Mouse (Mus musculus) C2C12 (cell line): ENCODE results near the gene Srarp. TPM values are rescaled to one million over a fixed set of nuclear protein-coding genes. Genes with fewer than 3 reads are reported as not detected.
A peak's percentile ranks its signal among the peaks of the same experiment; 100 is the strongest.

Source experiments
- H3K27me3 ChIP-seq: one replicate; pipeline ENCODE4 v1.6.1; 2011; ENCODE audit not compliant: control insufficient read depth, insufficient read depth, insufficient read length
- H3K36me3 ChIP-seq: one replicate; pipeline ENCODE4 v1.6.1; 2011; ENCODE audit not compliant: control insufficient read depth, insufficient read depth
- H3K4me3 ChIP-seq: one replicate; pipeline ENCODE4 v1.5.1; 2011; ENCODE audit warnings: mild to moderate bottlenecking, control low read depth; ENCODE audit not compliant: poor library complexity, insufficient read depth, severe bottlenecking
- H3K79me2 ChIP-seq: one replicate; pipeline ENCODE4 v1.6.1; 2011; ENCODE audit not compliant: control insufficient read depth, insufficient read depth
- H3K79me3 ChIP-seq: one replicate; pipeline ENCODE4 v1.6.1; 2011; ENCODE audit warnings: low read depth, control low read depth
- H3ac ChIP-seq: one replicate; pipeline ENCODE3; 2011; ENCODE audit warnings: low read depth; ENCODE audit not compliant: control insufficient read depth, insufficient read length
- CEBPB ChIP-seq: IDR thresholded peaks from one replicate; pipeline ENCODE4 v1.6.1; 2011; ENCODE audit warnings: low read depth, mild to moderate bottlenecking, control low read depth, moderate library complexity
- CTCF ChIP-seq: IDR thresholded peaks from one replicate; pipeline ENCODE4 v1.5.1; 2011; ENCODE audit not compliant: control insufficient read depth, insufficient read depth, insufficient read length
- FOSL1 ChIP-seq: IDR thresholded peaks from one replicate; pipeline ENCODE4 v1.8.0; 2011; ENCODE audit warnings: mild to moderate bottlenecking, low read length; ENCODE audit not compliant: poor library complexity, insufficient read depth, severe bottlenecking
- MAX ChIP-seq: IDR thresholded peaks from one replicate; pipeline ENCODE4 v1.6.1; 2011; ENCODE audit warnings: mild to moderate bottlenecking, control low read depth
- MYOD1 ChIP-seq: IDR thresholded peaks from one replicate; pipeline ENCODE4 v1.6.1; 2011; ENCODE audit warnings: low read depth; ENCODE audit not compliant: control insufficient read depth, insufficient read length
- MYOG ChIP-seq: IDR thresholded peaks from one replicate; pipeline ENCODE4 v1.6.1; 2011; ENCODE audit not compliant: control insufficient read depth, insufficient read length; ENCODE audit errors: extremely low read depth
- USF1 ChIP-seq: IDR thresholded peaks from one replicate; pipeline ENCODE4 v1.6.1; 2011; ENCODE audit warnings: low read depth, mild to moderate bottlenecking, control low read depth, moderate library complexity
- polyA plus RNA-seq: library from polyadenylated mRNA; unstranded; fragments of >200 nt; fragmentation: generic; extraction: Trizol; gene quantifications from one replicate; pipeline ENCODE4 v1.2.1, GENCODE M21; 2012; ENCODE audit warnings: missing spikeins

Srarp gene
- polyA plus RNA-seq, 1 experiment = not detected

DNA sequence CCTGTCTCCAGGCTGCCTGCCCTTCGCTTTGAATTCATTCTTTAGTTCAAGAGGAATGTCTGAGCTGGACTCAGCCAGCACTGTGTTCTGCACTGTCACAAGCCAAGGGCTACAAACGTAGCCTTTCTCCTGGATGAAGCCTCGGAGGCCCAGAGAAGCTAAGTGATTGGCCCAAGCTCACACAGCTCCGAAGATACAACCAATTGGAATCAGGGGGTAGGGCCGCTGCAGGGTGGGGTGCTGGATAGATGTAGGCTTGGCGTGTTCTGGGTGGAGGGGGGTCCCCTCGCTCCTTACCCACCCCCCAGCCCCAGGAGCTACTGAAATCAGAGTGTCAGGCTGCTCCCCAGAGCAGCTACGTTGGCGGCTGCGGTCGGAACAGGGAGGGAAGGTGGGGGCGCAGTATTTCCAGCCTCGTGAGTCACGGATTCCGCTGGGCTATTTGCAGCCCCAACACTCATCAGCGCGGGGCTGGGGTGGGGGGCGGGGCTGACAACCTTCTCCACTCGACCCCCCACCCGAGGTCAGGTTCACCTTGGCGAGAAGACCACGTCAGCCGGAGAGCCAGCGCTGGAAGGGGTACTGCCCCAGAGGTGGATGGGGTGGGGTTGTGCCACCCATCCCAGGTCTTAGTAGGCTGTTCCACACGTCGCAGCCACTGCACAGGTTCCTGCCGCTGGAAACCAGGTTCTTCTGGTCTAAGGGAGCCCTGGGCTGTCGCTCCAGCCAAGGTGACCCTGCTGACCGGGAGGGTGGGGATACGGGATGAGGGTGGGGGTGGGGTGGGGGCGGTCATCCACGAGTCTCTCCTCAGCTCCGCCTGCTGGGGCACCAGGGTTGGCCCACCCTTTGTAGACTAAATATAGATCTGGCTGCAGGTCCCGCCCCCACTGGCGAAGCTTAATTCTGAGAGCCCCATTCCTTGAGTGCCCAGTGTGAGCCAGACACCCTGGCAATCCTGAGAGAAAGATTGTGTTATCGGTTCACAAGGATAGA, 10.1 kb downstream of the Srarp start:
- Histone ChIP-seq H3K79me2 (no peaks in the 10 kb centered on the region), H3K79me3 (no peaks in the 10 kb centered on the region), H3K36me3 (no peaks in the 10 kb centered on the region), H3ac (peak overlapping the region; percentile 63), H3K27me3 (no peaks in the 10 kb centered on the region), H3K4me3 (peak overlapping the region; percentile 26)
- TF ChIP-seq MAX (no peak), CEBPB (no peak), MYOG (no peak), FOSL1 (peak; percentile 8), USF1 (no peak), CTCF (no peak), MYOD1 (no peak)

DNA sequence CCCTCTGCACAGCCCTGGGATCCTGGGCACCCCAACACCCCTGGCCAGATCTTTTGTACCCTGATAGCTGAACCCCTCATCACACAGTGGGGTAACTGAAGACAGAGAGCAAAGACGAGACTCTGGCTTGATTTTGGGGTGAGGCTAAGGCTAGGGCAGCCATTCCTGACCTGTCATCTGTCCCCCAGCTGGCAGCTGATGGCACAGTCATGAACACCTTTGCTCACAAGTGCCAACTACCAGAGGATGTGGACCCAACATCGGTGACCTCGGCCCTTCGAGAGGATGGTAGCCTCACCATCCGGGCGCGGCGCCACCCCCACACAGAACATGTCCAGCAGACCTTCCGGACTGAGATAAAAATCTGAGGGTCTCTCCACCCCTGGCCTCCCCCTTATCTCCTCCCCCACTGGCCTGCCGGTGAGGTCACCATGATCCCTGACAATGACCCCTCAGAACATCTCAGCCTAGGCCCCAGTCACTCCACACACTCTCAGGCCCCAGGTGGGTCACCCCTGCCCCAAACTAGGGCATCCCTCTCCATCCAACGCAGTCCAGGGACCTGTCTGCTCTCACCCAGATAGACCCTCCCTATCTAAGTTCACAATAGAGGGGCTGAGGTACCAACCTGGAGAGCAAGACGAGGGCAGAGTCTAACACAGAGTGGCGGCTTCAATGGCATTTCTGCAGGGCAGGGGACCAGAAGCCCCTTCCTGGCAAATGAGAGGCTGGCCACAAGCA, 12.0 kb downstream of the Srarp start:
- H3ac ChIP-seq = no peak overlapping the region

DNA sequence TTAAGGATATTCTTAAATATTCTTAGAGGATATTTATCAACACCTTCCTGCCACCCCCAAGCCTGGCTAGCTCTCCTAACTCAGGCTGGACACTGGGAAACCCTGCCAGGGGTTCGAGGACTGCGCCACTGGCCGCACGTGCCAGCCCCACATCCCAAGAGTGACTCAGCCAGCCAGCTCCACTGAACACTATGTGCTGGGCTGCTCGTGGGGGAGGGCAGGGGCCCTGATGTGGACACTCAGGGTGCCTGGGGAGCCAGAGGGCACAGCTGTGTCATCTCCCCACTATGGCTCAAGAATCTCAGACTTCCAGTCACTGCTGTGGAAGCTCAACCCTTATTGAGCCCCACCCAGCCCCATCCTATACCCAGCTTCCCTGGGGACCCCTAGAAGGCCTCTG, 12.6 kb downstream of the Srarp start:
- H3K27me3 ChIP-seq = no peaks in the 10 kb centered on the region
- H3ac ChIP-seq = no peak overlapping the region
- peak; percentile 56 for TF ChIP-seq MYOD1
- no peak for TF ChIP-seq CEBPB
- peak; percentile 17 for TF ChIP-seq FOSL1
- TF ChIP-seq MYOG = no peak
- peak; percentile 27 for TF ChIP-seq USF1
- peak; percentile 86 for TF ChIP-seq MAX
- TF ChIP-seq CTCF = no peak
- H3K4me3 ChIP-seq = no peak overlapping the region
- no peaks in the 10 kb centered on the region for H3K79me2 ChIP-seq
- H3K36me3 ChIP-seq = no peaks in the 10 kb centered on the region
- no peaks in the 10 kb centered on the region for H3K79me3 ChIP-seq

More for the DNA sequence above, 12.0 kb downstream of the Srarp start:
- Histone ChIP-seq H3K79me2 (no peaks in the 10 kb centered on the region), H3K4me3 (no peak overlapping the region), H3K79me3 (no peaks in the 10 kb centered on the region), H3K27me3 (no peaks in the 10 kb centered on the region), H3K36me3 (no peaks in the 10 kb centered on the region)
- TF ChIP-seq MAX (no peak), MYOD1 (no peak), FOSL1 (no peak), CTCF (no peak), MYOG (no peak), CEBPB (no peak), USF1 (no peak)

- Histone ChIP-seq H3ac (no peak overlapping the region), H3K79me3 (no peaks in the 10 kb centered on the region), H3K4me3 (no peak overlapping the region), H3K79me2 (no peaks in the 10 kb centered on the region), H3K27me3 (no peaks in the 10 kb centered on the region), H3K36me3 (no peaks in the 10 kb centered on the region)
- TF ChIP-seq FOSL1 (no peak), USF1 (no peak), CTCF (no peak), MAX (no peak)
Measured at GRCm38 (mm10) chr4:141422841-141423240, 13.1 kb downstream of the Srarp start.

- Histone ChIP-seq H3K27me3 (no peaks in the 10 kb centered on the region), H3ac (no peak overlapping the region), H3K4me3 (no peak overlapping the region), H3K36me3 (no peaks in the 10 kb centered on the region), H3K79me2 (no peaks in the 10 kb centered on the region), H3K79me3 (no peaks in the 10 kb centered on the region)
- TF ChIP-seq CEBPB (no peak), CTCF (no peak), FOSL1 (no peak), MAX (no peak), USF1 (no peak), MYOG (no peak), MYOD1 (no peak)
Measured at GRCm38 (mm10) chr4:141421423-141421822, 14.5 kb downstream of the Srarp start.
